Mouse (Mus musculus): ENCODE measurements around the gene Nova1.

- TF ChIP-seq POLR2A (IDR thresholded peaks at IDR 0.05; ENCODE audit: low read depth, low read length) (no peak), CTCF (conservative IDR thresholded peaks at IDR 0.05; ENCODE audit: insufficient read depth, insufficient read length, low read depth, low read length) (no peak)
These were observed 86.8 kb downstream of the Nova1 start for GRCm38 (mm10) chr12:46731943-46732342.

Data from kidney, adult 2 months (tissue).